Mouse (Mus musculus): ENCODE results near the gene Card10.

GRCm38 (mm10) chr15:78763210-78763609, 39.6 kb downstream of the Card10 start:
- no peak for TF ChIP-seq CTCF (IDR thresholded peaks at IDR 0.05; ENCODE audit: extremely low read depth, insufficient read depth, insufficient read length, insufficient replicate concordance)
- no peak for TF ChIP-seq POLR2A (IDR thresholded peaks at IDR 0.05; ENCODE audit: low read depth, low read length)

Measured in spleen, adult 2 months (tissue).